Mouse (Mus musculus): Measurements from ENCODE around the gene Tmem210. TPM values are rescaled to one million over a fixed set of nuclear protein-coding genes. Genes with fewer than 3 reads are reported as not detected.

Gene Tmem210
- polyA plus RNA-seq, 1 experiment from 2014 or later, result not detected

DNA sequence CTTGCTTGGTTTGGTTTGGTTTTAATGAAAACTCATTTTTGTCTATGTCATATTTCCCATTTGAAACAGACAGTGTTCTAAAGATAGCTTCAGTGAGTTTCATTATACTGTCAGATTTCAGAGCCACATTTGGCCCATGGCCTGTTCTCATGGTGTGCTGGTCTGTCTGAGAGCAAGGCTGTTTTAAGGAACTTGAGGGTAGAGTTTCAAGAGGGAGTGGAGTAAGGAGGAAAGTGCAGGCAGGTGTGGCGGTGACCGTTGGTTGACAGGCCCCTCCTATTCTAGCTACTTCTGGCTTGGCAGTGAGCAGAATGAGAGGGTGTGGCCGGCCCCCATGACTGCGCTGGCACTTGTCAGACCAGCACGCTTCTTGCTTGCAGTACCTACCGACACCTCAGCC is 50.4 kb downstream of the Tmem210 start:
- no peak for DNase-seq (ENCODE audit: low spot score)

Other genes starting within 250 kb of the Tmem210 start
- 14.3 and 16.5 TPM in 2 replicates for gene Nsmf, start 233.8 kb upstream of the Tmem210 start, polyA plus RNA-seq (2015; fragmentation: Nextera tagmentation; extraction: Ambion mirVana)
- gene Entpd8, start 207.8 kb upstream of the Tmem210 start, polyA plus RNA-seq (2015; fragmentation: Nextera tagmentation; extraction: Ambion mirVana), result 0.16 and 0.26 TPM in 2 replicates
- gene Noxa1, start 193.0 kb upstream of the Tmem210 start, polyA plus RNA-seq (2015; fragmentation: Nextera tagmentation; extraction: Ambion mirVana), result 0.27 and 0.39 TPM in 2 replicates
- gene Nrarp, start 107.4 kb upstream of the Tmem210 start, polyA plus RNA-seq (2015; fragmentation: Nextera tagmentation; extraction: Ambion mirVana), result 9.5 TPM in 2 replicates
- 23.5 and 25.6 TPM in 2 replicates for gene Tor4a, start 91.3 kb upstream of the Tmem210 start, polyA plus RNA-seq (2015; fragmentation: Nextera tagmentation; extraction: Ambion mirVana)
- 73.3 and 78.1 TPM in 2 replicates for gene Nelfb, start 76.7 kb upstream of the Tmem210 start, polyA plus RNA-seq (2015; fragmentation: Nextera tagmentation; extraction: Ambion mirVana)
- 0.14 TPM in 1 of 2 replicates, not detected in the other for gene Stpg3, start 73.5 kb upstream of the Tmem210 start, polyA plus RNA-seq (2015; fragmentation: Nextera tagmentation; extraction: Ambion mirVana)
- 0.34 TPM in 1 of 2 replicates, not detected in the other for gene Fam166a, start 69.4 kb upstream of the Tmem210 start, polyA plus RNA-seq (2015; fragmentation: Nextera tagmentation; extraction: Ambion mirVana)
- 460 and 503 TPM in 2 replicates for gene Tubb4b, start 63.4 kb upstream of the Tmem210 start, polyA plus RNA-seq (2015; fragmentation: Nextera tagmentation; extraction: Ambion mirVana)
- gene Slc34a3, start 53.8 kb upstream of the Tmem210 start, polyA plus RNA-seq (2015; fragmentation: Nextera tagmentation; extraction: Ambion mirVana), result 0.05 TPM in 1 of 2 replicates, not detected in the other
- gene Rnf224, start 51.4 kb upstream of the Tmem210 start, polyA plus RNA-seq (2015; fragmentation: Nextera tagmentation; extraction: Ambion mirVana), result not detected in 2 replicates
- 0.80 and 1.2 TPM in 2 replicates for gene Rnf208, start 45.9 kb upstream of the Tmem210 start, polyA plus RNA-seq (2015; fragmentation: Nextera tagmentation; extraction: Ambion mirVana)
- gene Cysrt1, start 45.7 kb upstream of the Tmem210 start, polyA plus RNA-seq (2015; fragmentation: Nextera tagmentation; extraction: Ambion mirVana), result 0.19 and 0.33 TPM in 2 replicates
- 3.4 and 4.9 TPM in 2 replicates for gene AL732309.1, start 41.3 kb upstream of the Tmem210 start, polyA plus RNA-seq (2015; fragmentation: Nextera tagmentation; extraction: Ambion mirVana)
- 43.1 and 47.4 TPM in 2 replicates for gene Tmem203, start 32.7 kb upstream of the Tmem210 start, polyA plus RNA-seq (2015; fragmentation: Nextera tagmentation; extraction: Ambion mirVana)
- 10.2 and 12.6 TPM in 2 replicates for gene Tprn, start 25.5 kb upstream of the Tmem210 start, polyA plus RNA-seq (2015; fragmentation: Nextera tagmentation; extraction: Ambion mirVana)
- gene Ssna1, start 15.7 kb upstream of the Tmem210 start, polyA plus RNA-seq (2015; fragmentation: Nextera tagmentation; extraction: Ambion mirVana), result 322 and 323 TPM in 2 replicates
- gene Anapc2, start 15.7 kb upstream of the Tmem210 start, polyA plus RNA-seq (2015; fragmentation: Nextera tagmentation; extraction: Ambion mirVana), result 71.5 and 80.6 TPM in 2 replicates
- gene Lrrc26, start 1.8 kb downstream of the Tmem210 start, polyA plus RNA-seq (2015; fragmentation: Nextera tagmentation; extraction: Ambion mirVana), result 1.4 and 3.6 TPM in 2 replicates
- 0.12 and 0.21 TPM in 2 replicates for gene Grin1, start 31.0 kb downstream of the Tmem210 start, polyA plus RNA-seq (2015; fragmentation: Nextera tagmentation; extraction: Ambion mirVana)
- gene Man1b1, start 44.2 kb downstream of the Tmem210 start, polyA plus RNA-seq (2015; fragmentation: Nextera tagmentation; extraction: Ambion mirVana), result 37.1 and 40.7 TPM in 2 replicates
- 8.7 and 9.1 TPM in 2 replicates for gene Dpp7, start 68.2 kb downstream of the Tmem210 start, polyA plus RNA-seq (2015; fragmentation: Nextera tagmentation; extraction: Ambion mirVana)
- 21.3 and 24.6 TPM in 2 replicates for gene Uap1l1, start 77.5 kb downstream of the Tmem210 start, polyA plus RNA-seq (2015; fragmentation: Nextera tagmentation; extraction: Ambion mirVana)
- 22.8 and 25.4 TPM in 2 replicates for gene Sapcd2, start 84.2 kb downstream of the Tmem210 start, polyA plus RNA-seq (2015; fragmentation: Nextera tagmentation; extraction: Ambion mirVana)
- gene Entpd2, start 107.7 kb downstream of the Tmem210 start, polyA plus RNA-seq (2015; fragmentation: Nextera tagmentation; extraction: Ambion mirVana), result 7.6 and 9.0 TPM in 2 replicates
- gene Npdc1, start 111.2 kb downstream of the Tmem210 start, polyA plus RNA-seq (2015; fragmentation: Nextera tagmentation; extraction: Ambion mirVana), result 6.3 and 7.2 TPM in 2 replicates
- 1.4 and 1.8 TPM in 2 replicates for gene Fut7, start 135.1 kb downstream of the Tmem210 start, polyA plus RNA-seq (2015; fragmentation: Nextera tagmentation; extraction: Ambion mirVana)
- gene Abca2, start 140.6 kb downstream of the Tmem210 start, polyA plus RNA-seq (2015; fragmentation: Nextera tagmentation; extraction: Ambion mirVana), result 3.3 and 4.7 TPM in 2 replicates
- 3.6 and 4.7 TPM in 2 replicates for gene Clic3, start 168.7 kb downstream of the Tmem210 start, polyA plus RNA-seq (2015; fragmentation: Nextera tagmentation; extraction: Ambion mirVana)
- 72.4 and 83.3 TPM in 2 replicates for gene Paxx, start 172.9 kb downstream of the Tmem210 start, polyA plus RNA-seq (2015; fragmentation: Nextera tagmentation; extraction: Ambion mirVana)
- gene Ptgds, start 181.9 kb downstream of the Tmem210 start, polyA plus RNA-seq (2015; fragmentation: Nextera tagmentation; extraction: Ambion mirVana), result 6.3 TPM in 2 replicates
- gene Lcn12, start 205.8 kb downstream of the Tmem210 start, polyA plus RNA-seq (2015; fragmentation: Nextera tagmentation; extraction: Ambion mirVana), result not detected in 2 replicates
- gene Fbxw5, start 212.6 kb downstream of the Tmem210 start, polyA plus RNA-seq (2015; fragmentation: Nextera tagmentation; extraction: Ambion mirVana), result 44.3 and 47.2 TPM in 2 replicates
- 5.6 and 6.4 TPM in 2 replicates for gene C8g, start 213.6 kb downstream of the Tmem210 start, polyA plus RNA-seq (2015; fragmentation: Nextera tagmentation; extraction: Ambion mirVana)